Mouse (Mus musculus) brain, adult 2 months (tissue): ENCODE results near the gene S100b.
A peak's percentile ranks its signal among the peaks of the same experiment; 100 is the strongest.

Experiments
- DNase-seq: peaks from one replicate; pipeline ENCODE4 v3.0.0; 2011; ENCODE audit warnings: low read depth, low spot score

Gene S100b

DNA sequence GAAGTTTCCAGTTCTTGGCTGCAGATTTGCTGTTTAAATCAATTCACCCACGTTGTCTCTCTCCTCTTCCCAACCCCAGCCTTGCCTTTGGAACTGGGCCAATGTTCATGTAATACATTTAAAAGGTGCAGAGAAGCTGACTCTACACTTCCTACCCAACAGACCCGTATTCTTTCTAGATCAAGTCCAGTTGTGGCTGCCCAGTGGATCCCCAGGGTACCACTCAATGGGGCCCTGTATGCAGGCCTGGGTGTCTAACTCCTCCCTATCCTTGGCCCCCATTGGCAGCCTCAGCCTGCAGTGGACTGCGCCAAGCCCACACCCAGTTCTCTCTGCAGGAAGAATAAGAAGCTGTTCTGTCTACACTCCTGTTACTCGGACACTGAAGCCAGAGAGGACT is at the start of gene S100b:
Gene S100b (plus strand): TSS at position 318 of the 400 bp plus-strand sequence.
- DNase-seq, result peak; percentile 83

DNA sequence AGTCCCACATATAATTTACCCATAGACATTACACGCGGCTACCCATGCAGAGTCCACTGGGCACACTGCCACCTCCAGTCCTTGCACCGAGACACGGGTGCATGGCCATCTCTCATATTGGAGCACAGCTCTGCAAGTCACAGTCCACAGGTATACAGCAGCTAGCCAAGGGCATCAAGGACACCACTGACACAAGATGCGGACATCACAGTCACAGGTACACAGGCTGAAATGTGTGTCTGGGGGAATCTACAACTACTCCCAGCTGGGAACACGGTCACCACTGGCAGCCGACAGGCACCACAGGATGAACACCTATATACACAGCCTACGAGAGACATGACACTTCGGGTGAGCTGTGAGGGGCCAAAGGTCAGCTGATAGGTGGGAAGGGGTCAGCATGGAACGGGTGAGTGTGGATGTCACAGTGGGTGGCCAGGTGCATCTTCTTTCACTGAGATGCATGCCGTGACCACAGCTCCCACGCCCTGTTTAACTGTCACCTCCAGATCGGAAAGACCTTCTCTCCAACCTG is 46.3 kb upstream of the S100b start:
- DNase-seq, result no peak

DNA sequence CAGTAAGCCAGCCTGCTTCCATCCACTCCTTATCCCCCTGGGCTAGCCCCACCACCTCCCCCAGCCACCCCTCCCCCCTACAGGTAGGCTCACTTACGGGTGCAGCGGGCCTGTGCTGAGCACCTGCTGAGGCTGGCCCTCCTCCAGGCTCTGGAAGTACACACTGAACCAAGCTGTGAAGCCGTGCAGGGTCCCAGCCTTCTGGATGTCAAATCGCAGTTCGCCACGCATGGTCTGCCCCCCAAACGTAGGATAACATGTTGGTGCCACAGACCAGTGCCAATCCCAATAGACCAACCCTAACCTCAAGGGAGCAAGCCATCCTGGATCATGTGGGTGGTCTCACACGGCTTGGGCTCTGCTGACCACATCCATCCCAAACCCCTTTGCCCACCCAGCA is 44.4 kb upstream of the S100b start:
- DNase-seq, result no peak

DNA sequence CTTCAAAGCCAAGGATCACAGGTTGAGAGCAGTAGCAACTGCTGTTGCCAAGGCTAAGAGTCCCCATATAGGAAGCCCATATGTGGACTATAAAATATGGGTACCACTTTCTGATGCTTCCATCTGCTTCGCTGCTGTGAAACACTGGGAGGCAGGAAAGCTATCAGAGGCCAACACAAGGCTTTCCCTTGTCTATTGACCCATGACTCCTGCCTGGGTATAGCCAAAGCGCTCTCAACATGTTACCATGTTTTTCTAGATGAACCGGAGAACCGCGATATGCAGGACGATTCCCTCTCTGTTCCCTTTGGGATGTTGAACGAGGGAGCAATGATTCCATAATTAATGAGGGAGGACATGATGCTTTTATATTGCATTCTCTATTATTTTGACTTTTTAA is 42.8 kb upstream of the S100b start:
- no peak for DNase-seq

DNA sequence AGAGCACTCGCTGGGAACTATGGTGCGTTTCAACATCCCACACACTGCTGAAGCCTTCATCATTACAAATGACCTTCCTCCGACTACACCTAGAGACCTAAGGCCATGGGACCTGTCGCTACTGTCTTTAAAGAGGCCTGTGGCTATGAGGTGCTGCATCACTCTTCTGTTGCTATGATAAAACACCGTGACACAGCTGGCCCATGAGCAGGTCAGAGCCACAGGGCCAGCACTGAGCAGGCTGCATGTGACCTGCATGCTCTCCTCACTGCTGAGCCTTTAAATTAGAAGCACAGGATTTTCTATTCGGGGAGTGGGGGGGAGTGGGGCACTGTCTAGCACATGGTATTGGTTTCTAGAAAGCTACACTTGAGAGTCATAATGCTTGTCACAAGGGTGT is 41.5 kb upstream of the S100b start:
- DNase-seq, result no peak

DNA sequence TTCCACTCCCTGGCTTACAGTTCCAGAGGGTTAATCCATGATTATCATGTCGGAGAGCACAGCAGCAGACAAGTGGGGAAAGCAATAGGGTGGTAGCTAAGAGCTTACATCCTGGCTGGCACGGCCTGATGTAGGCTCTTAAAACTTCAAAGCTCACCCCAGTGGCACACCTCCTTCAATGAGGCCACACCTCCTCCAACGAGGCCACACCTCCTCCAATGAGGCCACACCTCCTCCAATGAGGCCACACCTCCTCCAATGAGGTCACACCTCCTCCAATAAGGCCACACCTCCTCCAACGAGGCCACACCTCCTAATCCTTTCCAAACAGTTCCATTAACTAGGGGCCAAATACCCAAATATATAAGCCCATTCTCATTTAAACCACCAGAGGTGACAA is 39.5 kb upstream of the S100b start:
- no peak for DNase-seq

DNA sequence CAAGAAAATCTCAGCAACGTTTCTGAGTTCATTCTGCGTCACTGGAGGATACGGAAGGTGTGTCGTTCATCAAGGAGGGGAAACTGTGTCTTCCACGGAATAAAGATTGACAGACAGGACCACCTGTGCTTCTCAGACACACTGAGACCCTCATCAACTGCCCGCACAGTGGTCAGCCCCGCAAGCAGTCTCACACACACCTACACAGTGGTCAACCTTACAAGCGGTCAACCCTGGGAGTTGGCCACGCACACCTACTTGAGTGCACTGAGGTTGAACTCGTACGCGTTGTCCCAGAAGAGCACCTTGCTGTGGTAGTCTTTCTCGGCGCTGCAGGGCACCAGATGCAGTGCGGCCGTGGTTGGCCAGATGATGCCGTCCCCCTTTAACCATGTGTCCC is 36.6 kb upstream of the S100b start:
- no peak for DNase-seq

DNA sequence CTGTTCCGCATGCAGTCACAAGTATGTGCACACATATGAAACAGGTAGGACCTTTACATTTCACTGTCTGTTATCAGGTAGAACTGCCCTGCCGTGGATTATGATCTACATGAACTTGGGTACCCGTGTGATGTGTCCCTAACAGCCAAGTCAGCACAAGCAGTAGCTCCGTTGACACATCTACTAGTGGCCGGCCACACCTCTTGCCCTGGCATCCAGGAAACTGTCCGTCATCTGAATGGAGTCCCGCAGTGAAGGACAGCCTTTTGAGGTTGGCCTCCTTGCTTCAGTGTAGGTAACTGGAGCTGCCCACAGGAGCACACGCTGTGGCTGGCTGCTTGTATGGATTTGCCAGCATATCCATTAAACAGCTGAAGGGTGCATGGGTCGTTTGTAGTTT is 35.4 kb upstream of the S100b start:
- no peak for DNase-seq

DNA sequence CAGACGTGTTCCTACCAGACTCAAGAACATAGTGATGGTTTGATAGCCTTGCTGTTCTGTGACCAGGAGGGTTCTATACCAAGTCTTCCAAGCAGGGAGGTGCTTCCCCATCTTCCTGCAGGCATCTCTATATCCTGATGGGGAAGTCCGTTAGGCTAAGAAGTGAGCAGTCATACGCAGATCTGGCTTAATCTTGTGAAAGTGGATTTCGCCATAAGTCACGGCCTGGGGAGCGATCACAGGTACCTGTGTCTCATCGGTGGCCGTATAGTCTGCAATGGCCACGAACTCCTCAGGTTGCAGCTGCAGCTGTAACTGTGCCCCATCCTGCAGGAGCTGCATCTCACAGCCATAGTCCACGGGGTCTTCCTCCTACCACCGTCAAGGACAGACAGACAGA is 27.7 kb upstream of the S100b start:
- DNase-seq, result no peak

DNA sequence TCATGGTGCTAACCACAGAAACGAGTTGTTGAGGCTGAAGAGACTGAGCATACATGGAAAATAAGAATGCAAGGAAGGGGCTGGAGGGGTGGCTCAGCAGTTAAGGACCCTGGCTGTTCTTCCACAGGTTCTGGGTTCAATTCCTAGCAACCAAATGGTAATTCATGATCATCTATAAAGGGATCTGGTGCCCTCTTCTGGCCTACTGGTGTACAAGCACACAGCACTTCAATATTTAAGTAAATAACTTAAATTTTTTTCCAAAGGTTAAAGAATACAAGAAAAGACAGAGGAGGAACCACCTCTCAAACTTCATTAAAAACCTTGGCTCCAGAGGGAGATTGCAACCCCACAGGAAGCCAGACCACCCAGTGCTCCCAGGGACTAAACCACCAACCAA is 24.0 kb upstream of the S100b start:
- no peak for DNase-seq

DNA sequence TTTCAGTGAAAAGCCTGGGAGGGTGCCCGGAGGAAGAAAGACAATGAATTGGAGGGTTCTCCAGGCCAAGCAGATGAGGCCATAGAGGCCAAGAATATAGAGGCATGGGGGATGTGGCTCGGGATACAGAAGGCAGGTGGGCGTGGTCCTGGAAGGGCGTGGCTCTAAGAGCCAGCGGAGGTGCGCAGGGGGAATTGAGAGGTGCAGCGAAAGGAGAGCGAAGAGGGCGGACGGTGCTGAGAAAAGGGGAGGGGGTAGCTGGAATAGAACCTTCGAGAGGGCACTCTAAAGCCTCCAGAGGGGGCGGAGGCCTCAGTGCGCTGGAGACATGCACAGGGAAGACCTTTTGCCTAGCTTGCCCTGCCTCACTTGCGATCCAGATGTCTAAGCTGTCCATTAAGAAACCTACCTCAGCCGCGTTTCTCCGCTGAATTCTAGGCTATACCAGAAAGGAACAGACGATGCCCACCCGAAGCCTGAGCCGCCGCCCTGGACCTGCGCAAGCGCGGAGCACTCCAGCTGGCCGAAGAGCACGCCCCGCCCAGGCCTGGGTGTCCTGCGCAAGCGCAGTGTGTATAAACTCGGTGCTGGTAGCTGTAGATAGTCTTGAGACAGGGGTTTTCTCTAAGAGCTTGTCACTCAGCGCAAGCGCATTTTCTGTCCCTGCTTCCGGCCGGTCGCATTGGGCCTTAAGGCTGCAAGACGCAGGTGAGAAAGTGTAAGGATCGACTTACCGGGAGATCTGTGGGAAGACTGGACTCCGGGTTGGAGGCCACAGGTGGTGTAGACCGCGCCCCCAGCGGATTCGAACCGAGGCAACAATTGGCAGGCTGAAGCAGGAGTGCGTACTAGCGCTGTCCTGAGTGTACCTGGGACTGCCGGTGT is 16.1 kb upstream of the S100b start, which contains the start of gene Prmt2:
Gene Prmt2 (minus strand): TSS at position 525 of the 885 bp plus-strand sequence.
- DNase-seq, result peak; percentile 95

DNA sequence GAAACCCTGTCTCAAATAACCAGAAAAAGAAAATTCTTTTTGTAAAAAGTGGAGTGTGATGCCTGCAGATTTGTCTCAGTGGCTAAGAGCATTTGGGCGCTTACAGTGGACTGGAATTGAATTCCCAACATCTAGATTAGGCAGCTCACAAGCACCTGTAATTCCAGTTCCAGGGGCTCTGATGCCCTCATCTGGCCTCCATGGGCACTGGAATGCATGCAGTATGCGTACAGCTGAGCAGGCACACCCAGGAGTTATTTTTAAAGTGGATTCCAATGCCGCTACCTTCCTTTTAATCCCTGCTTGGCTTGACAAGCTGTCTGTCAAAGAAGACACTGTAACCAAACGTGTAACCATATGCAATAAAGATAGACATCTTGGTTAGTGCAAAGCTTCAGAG is 14.3 kb upstream of the S100b start:
- no peak for DNase-seq

DNA sequence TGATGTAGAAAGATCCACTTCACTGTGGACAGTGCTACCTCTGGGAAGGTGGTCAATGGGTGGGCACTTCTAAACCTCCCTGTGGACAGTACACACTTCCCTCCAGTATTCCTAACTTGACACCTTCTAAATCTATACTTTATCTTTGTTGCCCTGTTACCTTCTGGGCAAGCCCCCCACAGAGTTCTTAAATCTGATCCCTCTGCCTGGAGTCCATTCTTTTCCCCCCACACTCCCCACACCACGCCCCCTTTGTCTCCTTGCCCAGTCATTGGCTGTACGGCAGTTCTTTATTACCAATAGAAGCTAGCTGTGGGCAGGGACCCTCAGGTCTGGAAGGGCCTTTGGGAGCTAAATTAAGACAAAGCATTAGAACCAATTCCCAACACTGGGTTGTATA is 8.5 kb upstream of the S100b start:
- no peak for DNase-seq

DNA sequence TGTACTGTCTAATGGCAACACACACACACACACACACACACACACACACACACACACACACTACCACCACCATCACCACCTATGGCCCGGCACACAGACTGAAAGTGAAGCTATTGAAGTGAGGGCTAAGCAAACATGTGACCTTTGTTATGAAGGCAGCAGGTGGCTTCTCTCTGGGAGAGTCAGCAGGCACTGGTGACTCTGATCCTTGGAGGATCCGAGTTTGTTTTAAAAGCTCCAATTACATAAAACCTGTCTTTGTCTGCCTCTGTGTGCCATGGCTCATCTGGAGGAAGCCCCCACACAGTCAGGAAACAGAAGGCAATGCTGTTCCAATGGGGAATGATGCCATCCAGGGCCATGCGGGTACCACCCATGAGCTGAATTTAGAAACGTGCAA is 7.1 kb upstream of the S100b start:
- peak; percentile 34 for DNase-seq

DNA sequence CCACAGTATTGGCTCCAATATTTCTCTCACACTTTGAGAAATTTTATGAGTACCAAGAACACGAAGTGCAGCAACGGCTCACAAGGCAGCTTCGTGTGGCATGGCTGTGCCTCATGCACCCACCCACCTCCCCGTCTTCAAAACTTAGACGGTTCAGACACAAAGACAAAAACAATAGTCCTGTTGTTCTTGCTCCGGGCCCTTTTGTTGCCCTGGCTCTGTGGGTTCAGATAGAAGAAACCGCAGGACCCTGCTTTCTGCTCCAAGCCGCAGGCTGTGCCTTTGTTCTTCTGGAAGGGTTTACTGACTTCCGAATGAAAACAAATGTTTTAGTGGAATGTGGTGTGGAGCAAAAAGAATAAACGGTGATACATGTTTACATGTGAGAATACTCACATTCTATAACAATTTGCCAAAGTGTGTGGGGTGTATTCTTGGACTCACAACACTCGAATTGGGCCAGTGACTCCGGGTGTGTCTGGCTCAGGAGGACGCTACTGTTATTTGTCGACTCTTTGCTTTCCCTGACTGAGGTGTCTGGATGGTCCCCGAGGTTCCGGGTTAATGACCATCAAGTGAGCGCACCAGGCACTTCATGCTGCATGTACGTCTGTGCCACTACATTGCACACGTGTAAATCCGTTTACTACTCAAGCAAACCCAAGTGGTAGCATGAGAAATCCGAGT is 5.5 kb upstream of the S100b start:
- DNase-seq, result no peak

DNA sequence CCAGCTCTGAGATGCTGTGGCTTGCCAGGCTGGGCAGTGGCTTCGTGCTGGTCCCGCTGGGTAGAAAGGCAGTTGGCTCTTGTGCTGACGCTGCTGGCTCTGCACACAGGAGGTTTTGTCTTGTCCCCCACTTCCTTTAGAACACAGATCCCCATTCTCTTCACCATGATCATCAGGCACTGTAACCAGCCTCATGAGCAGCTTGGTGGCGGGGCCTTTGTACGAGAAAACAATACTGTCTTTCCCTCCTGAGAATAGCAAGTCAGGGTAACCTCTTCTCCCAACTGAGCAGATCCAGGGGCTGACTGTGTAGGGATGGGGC is 5.0 kb upstream of the S100b start:
- peak; percentile 86 for DNase-seq

DNA sequence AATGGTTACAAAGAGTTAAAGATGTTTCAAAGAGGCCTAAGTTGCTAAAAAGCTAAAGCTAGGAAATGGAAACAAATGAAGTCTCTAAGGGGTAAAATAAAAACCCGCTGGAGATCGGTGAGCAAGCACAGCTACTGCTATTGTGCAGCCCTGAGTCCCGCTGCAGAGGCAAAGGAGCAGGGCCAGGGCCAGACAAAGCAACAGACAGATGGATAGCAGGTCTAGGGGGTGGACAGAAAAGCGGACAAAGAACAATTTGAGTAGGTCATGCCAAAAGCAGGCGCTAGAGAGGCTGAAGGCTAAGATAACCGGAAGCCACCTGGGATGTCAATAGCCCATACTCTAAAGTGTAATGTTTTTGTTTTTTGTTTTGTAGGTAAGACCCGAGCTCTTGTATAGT is 2.8 kb upstream of the S100b start:
- DNase-seq, result peak; percentile 46

DNA sequence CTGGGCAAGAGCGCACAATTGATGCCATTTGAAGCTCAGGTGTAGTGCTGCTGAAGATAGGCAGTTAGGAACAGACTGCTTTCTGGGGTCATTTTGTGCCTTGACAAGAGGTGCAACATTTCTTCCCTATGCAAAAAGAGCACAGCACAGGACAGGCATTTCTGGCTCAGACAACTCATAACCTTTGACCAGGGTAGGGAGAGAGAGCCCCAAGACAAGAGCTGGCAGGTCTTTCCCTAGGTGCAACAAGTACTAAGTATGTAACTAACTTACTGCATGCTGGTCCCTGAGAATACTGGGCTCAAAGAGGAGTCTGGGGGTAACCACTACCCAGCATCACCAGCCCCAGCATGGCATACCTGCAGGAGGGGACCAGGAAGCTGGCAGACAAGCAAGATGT is 574 bp upstream of the S100b start:
- DNase-seq, result no peak

DNA sequence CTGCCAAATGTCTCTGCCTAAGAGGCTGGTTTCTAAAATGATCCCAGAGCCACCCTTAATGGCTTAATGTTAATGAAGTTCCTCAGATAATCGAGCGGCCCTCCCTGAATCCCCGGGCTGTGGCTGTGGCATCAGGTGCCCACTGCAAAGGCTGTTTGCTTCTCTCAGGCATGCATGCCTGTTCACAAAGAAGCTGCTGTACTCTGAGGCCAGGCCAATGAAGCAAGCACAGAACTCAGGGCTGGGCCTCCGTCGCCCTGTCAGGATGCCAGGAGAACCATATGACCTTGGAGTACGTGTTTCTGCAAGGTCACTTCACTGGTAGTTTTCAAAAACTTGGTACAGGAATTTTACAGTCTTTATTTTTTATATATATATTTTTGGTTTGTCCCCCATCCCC is 2.0 kb downstream of the S100b start:
- peak; percentile 61 for DNase-seq

DNA sequence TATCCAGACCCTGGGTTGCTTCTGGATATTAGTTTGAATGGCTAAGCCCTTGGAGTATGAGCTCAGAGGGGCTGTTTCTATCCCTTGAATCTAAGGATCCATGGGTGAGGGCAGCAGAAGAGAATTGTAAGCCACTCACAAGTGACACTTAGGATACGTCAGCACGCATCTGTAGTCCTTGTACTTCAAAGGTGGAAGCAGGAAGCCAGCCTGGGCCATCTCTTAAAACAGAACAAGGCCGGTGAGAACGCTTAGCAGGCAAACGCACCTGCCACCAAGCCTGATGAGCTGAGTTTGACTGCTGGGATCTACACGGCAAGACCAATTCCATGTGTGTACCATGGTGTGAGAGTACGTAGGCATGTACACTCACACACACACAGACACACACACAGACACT is 3.6 kb downstream of the S100b start:
- no peak for DNase-seq

DNA sequence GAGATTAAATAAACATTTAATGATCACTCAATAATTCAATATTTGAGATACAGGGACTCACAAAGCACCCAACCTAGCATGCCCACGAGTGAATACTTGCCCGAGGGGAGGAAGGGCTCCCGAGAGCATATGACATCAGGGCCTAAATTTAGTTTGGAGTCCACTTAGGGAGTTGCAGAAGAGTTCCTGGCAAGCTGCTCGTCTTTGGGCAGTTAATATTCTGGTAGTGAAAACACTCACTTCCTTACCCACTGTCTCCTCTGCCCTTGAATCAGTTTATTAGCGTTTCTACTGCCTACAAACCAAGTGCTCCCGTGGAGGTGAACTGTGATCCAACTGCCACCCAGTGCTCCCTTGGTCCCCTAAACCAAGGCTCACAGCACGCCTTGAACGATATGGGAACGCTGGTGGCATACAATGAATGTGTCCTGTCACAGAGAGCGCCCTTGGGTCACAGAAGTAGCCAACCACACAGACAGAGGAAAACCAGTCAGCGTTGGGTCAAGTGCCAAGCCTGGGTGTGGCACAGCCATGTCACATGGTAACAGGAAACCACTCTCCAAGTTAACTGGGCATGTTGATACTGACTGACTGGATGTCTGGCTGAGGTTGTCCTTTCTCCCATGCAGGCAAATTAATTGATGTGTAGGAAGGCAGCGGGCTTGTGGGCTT is 4.2 kb downstream of the S100b start:
- peak; percentile 71 for DNase-seq

DNA sequence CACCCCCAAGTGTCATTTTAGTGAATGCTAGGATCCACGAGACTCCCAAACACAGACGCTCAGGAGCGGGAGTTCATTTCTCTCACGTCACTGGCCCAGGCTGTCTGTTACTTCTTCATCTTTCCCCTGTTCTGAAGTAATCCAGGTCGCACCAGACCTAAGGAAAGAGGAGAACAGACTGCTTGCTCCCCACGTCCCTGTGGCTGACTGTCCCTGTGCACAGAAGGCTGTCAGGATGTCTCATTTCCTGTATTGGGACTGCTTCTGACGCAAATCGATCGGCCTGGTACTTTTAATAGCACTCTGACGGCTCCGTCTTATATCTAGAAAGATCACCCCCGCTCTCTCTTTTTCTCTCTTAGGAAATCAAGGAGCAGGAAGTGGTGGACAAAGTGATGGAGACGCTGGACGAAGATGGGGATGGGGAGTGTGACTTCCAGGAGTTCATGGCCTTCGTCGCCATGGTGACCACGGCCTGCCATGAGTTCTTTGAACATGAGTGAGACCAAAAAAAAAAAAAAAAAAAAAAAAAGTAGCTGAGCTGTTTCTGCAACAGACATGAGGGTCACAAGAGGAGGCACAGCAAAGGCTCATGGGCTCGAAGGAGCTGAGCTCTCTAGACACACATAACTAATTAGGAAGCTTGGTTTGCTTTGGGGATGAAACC is 6.0 kb downstream of the S100b start:
- DNase-seq, result peak; percentile 53
